Mouse (Mus musculus) layer of hippocampus, postnatal 14 days (tissue): ENCODE measurements around the gene Depdc5. TPM values are rescaled to one million over a fixed set of nuclear protein-coding genes. Genes with fewer than 3 reads are reported as not detected.
"Not testable (repeated sequence)": the region's sequence is repeated elsewhere in the genome, so short reads cannot be mapped to it uniquely, and the experiment has no call there.

Source experiments
- DNase-seq, 2 experiments: peaks; one replicate each; pipeline ENCODE4 v3.0.0; 2021 to 2022; ENCODE audit warnings: low spot score in 2 of 2, mixed read lengths in 1 of 2
- long read RNA-seq, 2 experiments: library from polyadenylated mRNA; stranded (forward); transcript quantifications; one replicate each; pipeline ENCODE4 v2.0.0; 2021
- total RNA-seq, 2 experiments: library from RNA; stranded (reverse); gene quantifications; 2 replicates each; pipeline ENCODE4 v1.2.3; 2021

The Depdc5 gene
- 10 to 100 TPM; 55.8 to 57.8 TPM for total RNA-seq
- long read RNA-seq, experiment 1, partial matches to known transcripts: 9 of 24 reads
- long read RNA-seq, experiment 1, other reads (novel, unspliced or antisense): 15 of 24 reads
- long read RNA-seq, experiment 2, partial matches to known transcripts: 8 of 21 reads
- long read RNA-seq, experiment 2, other reads (novel, unspliced or antisense): 13 of 21 reads

DNA sequence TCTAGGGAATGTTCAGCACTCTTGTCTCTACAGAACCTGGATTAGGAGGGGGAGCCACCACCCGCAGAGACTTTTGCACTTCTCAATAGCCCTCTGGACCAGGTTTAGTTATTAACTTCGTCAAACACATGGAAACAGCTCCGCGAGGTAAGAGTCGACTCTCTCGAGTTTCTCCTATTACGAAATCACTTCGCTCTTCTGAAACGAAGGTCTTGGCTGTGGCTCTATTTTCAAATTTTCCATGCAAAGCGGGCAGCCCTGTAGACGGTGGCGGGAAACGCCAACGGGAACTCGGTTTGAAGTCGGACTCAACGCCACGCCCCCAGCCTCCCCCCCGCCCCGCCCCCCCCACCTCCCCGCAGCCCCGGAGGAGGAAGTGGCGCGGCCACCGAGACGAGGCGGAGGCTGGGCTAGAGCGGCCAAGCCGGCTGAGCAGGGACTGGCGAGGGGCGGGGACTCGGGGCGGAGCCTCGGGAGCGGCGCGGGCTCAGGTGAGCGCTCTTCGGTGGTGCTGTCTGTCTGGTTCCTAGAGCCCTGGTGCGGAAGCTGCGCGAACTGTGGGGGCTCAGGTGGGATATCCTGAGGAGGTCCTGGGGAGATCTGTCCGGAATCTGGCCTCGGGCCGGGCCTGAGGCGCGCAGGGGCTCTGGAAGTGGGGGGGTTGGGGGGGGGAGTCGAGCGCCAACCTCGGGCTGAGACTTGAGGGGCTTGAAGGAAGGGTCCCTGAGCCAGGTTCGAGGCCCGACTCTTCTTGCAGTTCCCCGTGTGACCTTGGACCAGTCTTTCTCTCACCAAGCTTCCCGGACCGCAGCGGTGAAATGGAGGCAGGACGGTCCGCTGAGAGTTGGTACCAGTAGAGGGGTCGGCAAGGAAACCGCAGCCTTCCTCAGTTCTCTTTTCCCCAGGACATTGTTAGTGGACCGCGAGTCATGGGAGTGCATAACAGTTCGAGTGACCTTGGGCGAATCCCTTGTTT is at the start of gene Depdc5:
TSS of gene Depdc5 (plus strand) at position 449 of the 976 bp plus-strand sequence.
- peak; percentile 80 to 91 for DNase-seq

DNA sequence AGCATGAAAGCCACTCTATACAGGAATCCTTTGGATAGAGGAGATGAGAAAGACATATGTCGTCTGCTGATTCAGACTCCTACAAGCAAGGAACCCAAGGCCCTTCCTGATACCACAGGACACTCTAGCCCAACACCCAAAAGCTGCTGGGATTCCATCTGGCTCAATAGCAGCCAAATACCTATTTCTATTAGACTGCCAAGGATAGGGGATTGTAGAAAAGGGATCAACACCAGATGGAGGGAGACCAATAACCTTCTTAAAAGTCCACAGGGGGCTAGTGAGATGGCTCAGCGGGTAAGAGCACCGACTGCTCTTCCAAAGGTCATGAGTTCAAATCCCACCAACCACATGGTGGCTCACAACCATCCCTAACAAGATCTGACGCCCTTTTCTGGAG is 48.1 kb upstream of the Depdc5 start:
- DNase-seq: no peak

- DNase-seq: peak; percentile 19 to 55
Measured at GRCm38 (mm10) chr5:32820471-32820870, 43.0 kb upstream of the Depdc5 start.

- no peak for DNase-seq
Measured at GRCm38 (mm10) chr5:32827009-32827408, 36.5 kb upstream of the Depdc5 start, which contains the start of gene Gm20671. TSS of gene Gm20671 (minus strand) at chr5:32827109.

DNA sequence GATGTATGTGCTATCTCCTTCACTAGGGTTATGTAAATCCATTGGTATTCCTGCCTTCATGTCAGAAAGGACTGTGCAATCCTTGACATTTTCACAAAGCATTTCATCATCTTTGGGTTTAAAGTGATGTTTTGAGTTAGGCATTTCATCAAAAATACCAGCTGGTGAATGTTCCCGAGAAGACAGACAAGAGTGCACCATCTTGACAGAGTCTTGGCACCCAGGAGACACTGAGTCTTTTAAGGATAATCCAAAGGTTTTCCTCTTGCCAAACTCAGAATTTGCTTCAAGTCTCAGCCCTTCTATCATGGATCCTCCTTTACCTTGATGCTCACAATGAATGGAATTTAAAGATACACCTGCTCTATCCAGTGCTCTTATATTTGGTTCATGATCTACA is 34.7 kb upstream of the Depdc5 start:
- DNase-seq: peak in 1 of 2 experiments; percentile 54

- DNase-seq: peak in 1 of 2 experiments; percentile 48
Measured at GRCm38 (mm10) chr5:32830054-32830453, 33.4 kb upstream of the Depdc5 start.

- DNase-seq: no peak
Measured at GRCm38 (mm10) chr5:32834497-32834896, 29.0 kb upstream of the Depdc5 start.

DNA sequence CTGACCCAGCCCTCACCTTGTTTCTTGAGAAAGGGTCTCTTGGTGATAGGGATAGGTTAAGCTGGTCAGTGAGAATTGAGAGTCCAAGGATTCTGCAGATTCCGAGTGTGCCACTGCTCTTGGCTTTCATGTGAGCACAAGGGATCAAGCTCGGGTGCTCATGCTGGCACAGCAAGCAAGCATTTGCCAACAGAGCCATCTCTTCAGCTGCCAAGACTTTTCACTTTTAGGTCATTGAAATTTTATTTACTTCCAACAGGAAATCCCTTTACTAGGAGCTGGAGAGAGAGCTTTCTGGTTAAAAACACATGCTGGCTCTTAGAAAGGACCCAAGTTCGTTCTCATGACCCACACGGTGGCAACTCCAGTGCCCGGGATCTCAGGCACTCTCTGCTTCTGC is 26.5 kb upstream of the Depdc5 start:
- no peak for DNase-seq

DNA sequence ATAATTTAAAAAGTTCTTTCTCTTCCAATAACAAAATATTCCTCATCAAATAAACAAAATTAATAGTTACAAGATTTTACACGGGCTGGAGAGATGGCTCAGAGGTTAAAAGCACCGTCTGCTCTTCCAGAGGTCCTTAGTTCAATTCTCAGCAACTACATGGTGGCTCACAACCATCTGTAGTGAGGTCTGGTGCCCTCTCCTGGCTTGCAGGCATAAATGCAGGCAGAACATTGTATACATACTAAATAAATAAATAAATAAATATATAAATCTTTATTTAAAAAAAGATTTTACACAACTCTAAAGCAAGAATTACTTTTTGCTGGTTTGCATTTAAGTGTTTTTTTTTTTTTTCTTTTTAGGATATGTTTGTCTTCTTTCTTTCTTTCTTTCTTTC is 23.5 kb upstream of the Depdc5 start:
- DNase-seq: no peak

GRCm38 (mm10) chr5:32849178-32849577 is 14.3 kb upstream of the Depdc5 start:
- no peak for DNase-seq

DNA sequence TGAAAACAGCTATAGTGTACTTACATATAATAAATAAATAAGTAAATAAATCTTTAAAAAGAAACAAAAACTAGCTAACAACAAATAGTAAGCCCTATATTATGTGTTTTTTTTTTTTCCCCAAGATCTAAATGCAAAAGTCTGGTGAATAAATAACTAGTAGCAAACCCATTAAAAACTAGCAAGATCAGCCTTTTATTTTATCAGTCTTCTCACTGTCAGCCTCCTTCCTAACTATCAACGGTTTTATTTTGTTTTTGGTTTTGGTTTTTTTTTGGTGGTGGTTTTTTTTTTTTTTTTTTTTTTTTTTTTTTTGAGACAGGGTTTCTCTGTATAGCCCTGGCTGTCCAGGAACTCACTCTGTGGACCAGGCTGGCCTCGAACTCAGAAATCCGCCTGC is 13.9 kb upstream of the Depdc5 start:
- not testable (repeated sequence) for DNase-seq

DNA sequence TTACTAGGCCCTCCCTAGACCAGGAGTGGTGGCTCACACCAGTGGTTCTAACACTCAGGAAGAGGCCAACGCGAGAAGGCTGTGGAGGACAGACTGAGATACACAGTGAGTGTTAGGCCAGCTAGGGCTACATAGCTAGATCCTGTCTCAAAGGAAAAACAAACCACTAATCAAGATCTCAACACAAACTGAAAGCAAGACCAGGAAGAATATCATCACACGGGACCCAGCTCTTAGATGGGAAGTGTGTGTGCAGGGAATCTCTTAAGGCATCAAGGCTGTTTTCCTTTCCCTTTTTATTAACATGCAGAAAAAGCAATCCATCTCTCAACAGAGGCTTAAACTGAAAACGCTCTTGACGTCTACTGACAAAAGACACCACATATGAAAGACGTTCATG is 11.5 kb upstream of the Depdc5 start:
- DNase-seq: no peak

GRCm38 (mm10) chr5:32853731-32854507 is 9.6 kb upstream of the Depdc5 start, which contains the start of gene Prr14l:
TSS of gene Prr14l (minus strand) at chr5:32854256.
- DNase-seq: peak; percentile 99

- no peak for DNase-seq
Measured at GRCm38 (mm10) chr5:32854818-32855217, 8.7 kb upstream of the Depdc5 start.

- not testable (repeated sequence) for DNase-seq
Measured at GRCm38 (mm10) chr5:32855274-32855673, 8.2 kb upstream of the Depdc5 start.

GRCm38 (mm10) chr5:32857781-32858220 is 5.7 kb upstream of the Depdc5 start:
- peak; percentile 26 to 60 for DNase-seq

- no peak for DNase-seq
Measured at GRCm38 (mm10) chr5:32861082-32861481, 2.4 kb upstream of the Depdc5 start.

GRCm38 (mm10) chr5:32862469-32863132 is 900 bp upstream of the Depdc5 start:
- DNase-seq: no peak

DNA sequence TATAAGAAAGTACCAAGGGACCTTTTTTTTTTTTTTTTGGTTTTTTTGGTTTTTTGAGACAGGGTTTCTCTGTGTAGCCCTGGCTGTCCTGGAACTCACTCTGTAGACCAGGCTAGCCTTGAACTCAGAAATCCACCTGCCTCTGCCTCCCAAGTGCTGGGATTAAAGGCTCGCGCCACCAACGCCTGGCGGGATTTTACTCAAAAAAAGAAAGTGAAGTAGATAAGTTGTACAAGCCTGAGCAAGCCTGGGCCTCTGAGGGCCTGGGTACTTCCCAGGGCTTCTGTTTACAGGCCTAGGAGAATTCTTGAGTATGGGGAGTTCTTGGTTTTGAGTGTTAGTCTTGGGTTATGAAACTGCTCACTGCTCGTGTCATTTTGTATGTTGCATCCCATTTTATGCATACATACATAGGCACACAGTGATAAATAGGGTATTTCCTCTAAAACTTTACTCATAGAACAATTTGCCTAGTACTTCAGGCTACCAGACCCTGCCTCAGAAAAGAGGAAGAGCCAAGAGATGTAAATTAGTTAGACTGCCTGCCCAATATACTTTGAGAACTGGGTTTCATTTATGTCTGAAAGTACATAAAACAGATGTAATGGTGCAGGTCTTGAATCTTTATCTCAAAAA is 6.0 kb downstream of the Depdc5 start:
- DNase-seq: no peak

DNA sequence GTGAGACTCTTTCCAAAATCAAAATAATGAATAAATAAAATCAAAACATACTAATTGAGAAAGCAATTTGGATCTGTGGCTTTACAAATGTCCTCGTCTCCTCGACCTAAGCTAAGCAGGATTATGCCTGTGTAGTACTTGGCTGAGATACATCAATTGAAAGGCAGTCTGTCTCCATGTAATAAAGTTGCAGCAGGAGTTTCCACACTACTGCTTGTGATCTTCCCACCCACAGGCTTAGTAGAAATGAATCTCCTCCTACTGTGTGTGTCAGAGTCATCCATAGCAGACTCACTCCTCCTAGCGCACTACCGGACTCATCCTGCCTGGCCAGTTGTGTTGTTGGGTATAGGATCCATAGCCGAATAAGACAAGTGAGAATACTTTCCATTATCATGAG is 8.8 kb downstream of the Depdc5 start:
- DNase-seq: no peak
